Mouse (Mus musculus): ENCODE results near the gene Ggt5. TPM values are rescaled to one million over a fixed set of nuclear protein-coding genes. Genes with fewer than 3 reads are reported as not detected.
"Not testable (repeated sequence)": the region's sequence is repeated elsewhere in the genome, so short reads cannot be mapped to it uniquely, and the experiment has no call there.

Gene Ggt5
- total RNA-seq, 2 experiments from 2014 or later = 1.9 to 3.0 TPM

GRCm38 (mm10) chr10:75566765-75567164 is 22.4 kb upstream of the Ggt5 start:
- DNase-seq; intact Hi-C loops (cut with DNase I): not testable (repeated sequence)

GRCm38 (mm10) chr10:75568029-75568428 is 21.1 kb upstream of the Ggt5 start:
- DNase-seq = no peak
- intact Hi-C loops (cut with DNase I) = no loop called here

GRCm38 (mm10) chr10:75568441-75568840 is 20.7 kb upstream of the Ggt5 start:
- intact Hi-C loops (cut with DNase I) = no loop called here
- DNase-seq = no peak

- no peak for DNase-seq
- intact Hi-C loops (cut with DNase I) = no loop called here
Measured at GRCm38 (mm10) chr10:75568851-75569250, 20.3 kb upstream of the Ggt5 start.

DNA sequence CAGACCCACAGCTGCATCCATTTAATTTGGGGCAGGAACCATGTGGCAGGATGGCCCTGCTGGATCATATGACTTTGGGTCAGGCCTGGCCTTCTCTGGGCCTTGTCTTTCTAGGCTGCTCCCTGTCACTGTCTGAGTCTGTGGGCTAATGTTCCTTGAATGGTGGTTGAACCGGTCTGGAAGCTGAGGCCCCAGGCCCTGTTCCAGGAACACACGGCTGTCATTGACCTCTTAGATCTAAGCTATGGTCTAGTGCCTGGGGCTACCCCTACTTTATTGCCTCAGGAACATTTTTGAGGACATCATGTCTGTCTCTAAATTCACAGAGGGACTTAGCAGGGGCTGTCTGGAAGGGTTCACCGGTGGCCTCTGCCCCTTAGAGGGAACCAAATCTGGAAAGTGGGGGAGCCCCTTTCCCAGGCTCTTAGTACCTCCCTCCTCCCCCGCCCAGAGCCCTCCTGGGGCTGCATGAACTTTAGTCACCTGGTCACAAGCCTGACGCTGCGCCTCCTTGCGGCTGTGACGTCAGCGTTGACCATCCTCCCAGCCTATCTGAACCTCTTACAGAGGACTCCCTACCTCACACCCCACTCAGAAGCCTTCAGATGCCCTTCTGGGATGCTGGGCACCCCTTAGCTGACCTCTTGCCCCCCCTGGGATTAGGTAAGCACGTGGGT is 18.0 kb upstream of the Ggt5 start:
- intact Hi-C loops (cut with DNase I) = no loop called here
- DNase-seq = no peak

DNA sequence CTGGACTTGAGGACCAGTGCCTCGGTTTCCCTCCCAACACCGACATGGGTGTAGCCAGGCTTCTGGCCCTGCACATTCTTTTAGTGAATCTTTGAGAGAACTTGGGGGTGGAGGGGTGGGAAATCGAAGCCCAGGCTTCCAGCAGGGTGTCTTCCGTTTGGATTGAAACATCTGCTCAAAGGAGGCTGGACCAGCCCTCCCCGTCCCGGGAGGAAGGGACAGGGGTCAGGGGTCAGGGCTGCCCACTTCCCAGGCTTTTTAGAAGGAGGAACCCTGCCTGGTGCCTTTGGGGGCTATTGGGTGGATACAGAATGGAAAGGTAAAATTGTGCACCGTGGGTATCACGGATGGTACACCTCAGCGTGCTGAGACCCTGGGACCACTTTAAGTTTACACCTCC is 17.2 kb upstream of the Ggt5 start:
- intact Hi-C loops (cut with DNase I) = no loop called here
- DNase-seq = no peak

- intact Hi-C loops (cut with DNase I) = no loop called here
- no peak for DNase-seq
Measured at GRCm38 (mm10) chr10:75573181-75573580, 16.0 kb upstream of the Ggt5 start.

DNA sequence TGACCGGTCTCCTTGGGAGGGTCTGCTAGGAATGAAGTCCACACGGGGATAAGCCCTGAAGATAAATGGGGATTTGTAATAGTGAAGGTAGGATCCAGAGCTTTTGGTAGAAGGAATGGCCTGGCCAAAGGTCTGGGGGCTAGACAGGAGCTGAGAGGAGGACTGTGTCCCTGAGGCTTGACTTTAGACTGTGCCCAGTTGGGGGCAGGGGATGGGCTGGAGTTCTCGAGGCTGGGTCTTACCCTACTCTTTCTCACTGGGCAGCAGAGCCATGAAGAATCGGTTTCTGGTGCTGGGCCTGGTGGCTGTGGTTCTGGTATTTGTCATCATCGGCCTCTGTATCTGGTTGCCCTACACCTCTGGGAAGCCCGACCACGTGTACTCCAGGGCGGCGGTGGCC is 15.2 kb upstream of the Ggt5 start:
- no peak for DNase-seq
- intact Hi-C loops (cut with DNase I) = no loop called here

GRCm38 (mm10) chr10:75579129-75579528 is 10.0 kb upstream of the Ggt5 start:
- intact Hi-C loops (cut with DNase I) = no loop called here
- DNase-seq = no peak

DNA sequence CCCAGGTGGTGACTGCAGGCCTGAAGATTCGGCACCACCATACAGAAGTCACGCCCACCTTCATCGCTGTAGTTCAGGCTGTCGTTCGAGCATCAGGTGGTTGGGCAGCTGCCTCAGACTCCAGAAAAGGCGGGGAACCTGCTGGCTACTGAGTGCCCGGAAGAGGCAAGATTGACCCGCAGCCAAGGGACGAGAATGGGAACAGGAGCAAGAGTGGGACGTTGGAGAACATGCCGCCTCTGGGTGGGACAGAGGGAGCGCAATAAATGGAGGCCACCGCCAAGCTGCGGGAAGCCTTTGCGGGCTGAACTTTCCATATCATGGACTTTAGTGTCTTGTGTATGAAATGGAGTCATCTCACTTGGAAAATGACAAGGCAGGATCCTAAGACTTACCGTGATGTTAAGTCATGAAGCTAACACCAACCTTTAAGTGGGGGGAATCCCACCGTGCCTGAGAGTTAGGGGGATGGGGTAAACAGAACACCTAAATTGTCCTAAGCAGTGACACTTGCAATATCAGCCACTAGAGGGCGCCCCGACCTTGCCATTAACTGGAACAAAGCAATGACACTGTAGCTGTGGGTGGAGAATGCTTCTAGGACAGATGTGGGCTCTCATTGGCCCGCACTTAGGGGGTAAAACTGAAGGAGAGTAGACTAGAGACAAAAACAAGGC is 3.1 kb upstream of the Ggt5 start:
- intact Hi-C loops (cut with DNase I) = loop anchor here (10.0 kb wide), 2 partner anchors 119 to 369 kb away; partner anchors contain the start of gene Gm5134
- DNase-seq = peak; percentile 91

- DNase-seq = no peak
- intact Hi-C loops (cut with DNase I) = loop anchor here (10.0 kb wide), 2 partner anchors 118 to 368 kb away; partner anchors contain the start of gene Gm5134
Measured at GRCm38 (mm10) chr10:75586553-75586879, 2.6 kb upstream of the Ggt5 start.

- intact Hi-C loops (cut with DNase I) = loop anchor here (10.0 kb wide), 2 partner anchors 117 to 367 kb away; partner anchors contain the start of gene Gm5134
- DNase-seq = no peak
Measured at GRCm38 (mm10) chr10:75587781-75588180, 1.4 kb upstream of the Ggt5 start.

GRCm38 (mm10) chr10:75588336-75588735 is 804 bp upstream of the Ggt5 start:
- no peak for DNase-seq
- intact Hi-C loops (cut with DNase I) = loop anchor here (10.0 kb wide), 2 partner anchors 116 to 366 kb away; partner anchors contain the start of gene Gm5134

DNA sequence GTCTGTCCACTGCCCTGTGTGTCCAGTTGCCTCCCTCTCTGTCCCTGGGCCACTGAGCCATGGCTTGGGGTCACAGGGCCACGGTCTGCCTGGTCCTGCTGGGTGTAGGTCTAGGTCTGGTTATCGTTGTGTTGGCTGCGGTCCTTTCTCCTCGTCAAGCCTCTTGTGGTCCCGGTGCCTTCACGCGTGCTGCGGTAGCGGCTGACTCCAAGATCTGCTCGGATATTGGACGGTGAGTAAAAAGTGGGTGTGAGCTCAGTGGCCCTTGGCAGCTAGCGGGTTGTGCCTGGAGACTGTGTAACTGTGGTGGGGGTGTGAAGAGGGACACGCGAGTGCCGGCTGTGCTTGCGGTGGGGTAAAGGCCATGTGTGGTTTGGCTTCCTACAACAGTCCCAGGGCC is 511 bp downstream of the Ggt5 start:
- no peak for DNase-seq
- intact Hi-C loops (cut with DNase I) = loop anchor here (10.0 kb wide), 2 partner anchors 115 to 365 kb away; partner anchors contain the start of gene Gm5134

- intact Hi-C loops (cut with DNase I) = no loop called here
- no peak for DNase-seq
Measured at GRCm38 (mm10) chr10:75591211-75591894, 2.2 kb downstream of the Ggt5 start.

DNA sequence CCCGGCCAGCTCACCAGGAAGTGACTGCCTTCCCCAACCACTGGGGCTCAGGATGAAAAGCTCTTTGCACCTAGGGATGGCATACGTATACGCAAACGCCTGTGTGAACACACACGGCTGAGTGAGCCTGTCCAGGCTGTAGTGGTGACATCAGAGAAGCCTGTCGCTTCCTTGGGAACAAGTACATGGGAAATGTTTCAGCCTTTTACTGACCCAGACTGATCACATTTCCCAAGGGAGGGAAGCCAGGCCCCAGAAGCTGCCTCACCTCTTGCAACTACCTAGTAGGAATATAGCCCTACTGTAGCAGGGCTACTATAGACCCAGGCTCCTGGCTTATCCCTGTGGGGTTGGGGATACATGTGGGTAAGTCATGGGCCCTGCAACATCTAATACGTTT is 3.4 kb downstream of the Ggt5 start:
- intact Hi-C loops (cut with DNase I) = no loop called here
- no peak for DNase-seq

DNA sequence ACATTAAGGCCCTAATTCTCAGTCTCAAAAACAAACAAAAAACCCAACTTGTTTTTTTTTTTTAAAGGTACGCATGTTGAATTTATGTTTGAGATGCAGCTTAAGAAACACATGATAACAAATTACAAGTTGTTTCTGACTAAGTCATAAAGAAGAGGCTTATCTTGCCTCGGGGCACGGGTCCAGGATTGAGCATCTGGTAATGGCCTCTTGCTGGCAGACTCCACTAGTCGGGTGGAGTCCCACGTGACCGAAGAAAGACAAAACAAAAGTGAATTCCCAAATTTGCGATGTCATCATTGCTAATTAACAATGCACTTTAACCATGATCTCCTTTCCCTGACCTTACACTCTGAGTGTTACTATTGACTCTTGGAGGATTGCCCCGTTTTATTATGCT is 6.8 kb downstream of the Ggt5 start:
- intact Hi-C loops (cut with DNase I) = no loop called here
- DNase-seq = peak; percentile 74

GRCm38 (mm10) chr10:75600189-75600730 is 11.1 kb downstream of the Ggt5 start:
- no peak for DNase-seq
- intact Hi-C loops (cut with DNase I) = no loop called here

DNA sequence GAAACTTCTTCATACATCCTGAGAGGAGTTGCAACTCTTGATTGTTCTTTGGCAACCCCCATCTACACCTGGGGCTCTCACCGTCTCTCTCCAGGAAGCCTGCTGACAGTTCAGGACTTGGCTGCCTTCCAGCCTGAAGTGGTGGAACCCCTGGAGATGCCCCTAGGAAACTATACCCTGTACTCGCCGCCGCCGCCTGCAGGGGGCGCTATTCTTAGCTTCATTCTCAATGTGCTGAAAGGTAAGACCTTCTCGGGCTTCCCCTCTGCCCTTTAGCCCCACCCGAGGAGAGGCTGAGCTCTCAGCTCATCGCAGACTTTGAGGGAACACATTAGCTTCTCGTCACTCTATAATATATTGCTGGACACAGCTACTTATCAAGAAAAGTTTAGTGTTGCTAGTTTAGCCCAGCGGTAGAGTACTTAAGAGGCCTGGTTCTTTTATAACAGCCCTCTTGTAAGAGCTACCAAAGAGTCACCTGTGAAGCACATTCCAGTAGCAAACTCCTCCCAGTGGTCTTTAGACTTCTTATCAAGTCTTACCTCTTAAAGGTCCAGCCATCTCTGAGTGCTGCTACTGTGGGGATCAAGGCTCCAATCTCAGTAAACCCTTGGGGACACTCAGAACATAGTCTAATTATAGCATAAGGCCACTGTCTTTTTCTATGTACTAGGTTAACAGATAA is 16.2 kb downstream of the Ggt5 start:
- DNase-seq = no peak
- intact Hi-C loops (cut with DNase I) = no loop called here

GRCm38 (mm10) chr10:75607253-75607652 is 18.1 kb downstream of the Ggt5 start:
- no peak for DNase-seq
- intact Hi-C loops (cut with DNase I) = no loop called here

GRCm38 (mm10) chr10:75608975-75609374 is 19.8 kb downstream of the Ggt5 start:
- intact Hi-C loops (cut with DNase I) = no loop called here
- DNase-seq = no peak

Data from left cerebral cortex, postnatal 4 days (tissue).